Mouse (Mus musculus) brain, adult 2 months (tissue): Measurements from ENCODE around the gene Leng8.
A peak's percentile ranks its signal among the peaks of the same experiment; 100 is the strongest.

Experiments
- DNase-seq: peaks from one replicate; pipeline ENCODE4 v3.0.0; 2011; ENCODE audit warnings: low read depth, low spot score

The Leng8 gene

GRCm38 (mm10) chr7:4126992-4127785 is 9.7 kb upstream of the Leng8 start:
- DNase-seq, result no peak

GRCm38 (mm10) chr7:4127894-4128293 is 8.9 kb upstream of the Leng8 start:
- no peak for DNase-seq

GRCm38 (mm10) chr7:4128860-4129259 is 8.0 kb upstream of the Leng8 start:
- DNase-seq, result no peak

GRCm38 (mm10) chr7:4130686-4131452 is 6.0 kb upstream of the Leng8 start:
- peak; percentile 95 for DNase-seq

- DNase-seq, result no peak
Measured at GRCm38 (mm10) chr7:4131964-4132363, 4.9 kb upstream of the Leng8 start.

GRCm38 (mm10) chr7:4132581-4132980 is 4.3 kb upstream of the Leng8 start:
- peak; percentile 86 for DNase-seq

- no peak for DNase-seq
Measured at GRCm38 (mm10) chr7:4132998-4133397, 3.8 kb upstream of the Leng8 start.

- no peak for DNase-seq
Measured at GRCm38 (mm10) chr7:4134911-4135310, 1.9 kb upstream of the Leng8 start.

- DNase-seq, result no peak
Measured at GRCm38 (mm10) chr7:4136404-4136770, 452 bp upstream of the Leng8 start.

- DNase-seq, result no peak
Measured at GRCm38 (mm10) chr7:4137746-4138145, 907 bp downstream of the Leng8 start.

- no peak for DNase-seq
Measured at GRCm38 (mm10) chr7:4138181-4138580, 1.3 kb downstream of the Leng8 start.

- no peak for DNase-seq
Measured at GRCm38 (mm10) chr7:4138671-4139070, 1.8 kb downstream of the Leng8 start.

- DNase-seq, result no peak
Measured at GRCm38 (mm10) chr7:4139391-4139790, 2.6 kb downstream of the Leng8 start.

GRCm38 (mm10) chr7:4141648-4142325 is 4.9 kb downstream of the Leng8 start:
- no peak for DNase-seq

- no peak for DNase-seq
Measured at GRCm38 (mm10) chr7:4142796-4143445, 6.1 kb downstream of the Leng8 start.

GRCm38 (mm10) chr7:4143506-4143905 is 6.7 kb downstream of the Leng8 start:
- no peak for DNase-seq

- DNase-seq, result no peak
Measured at GRCm38 (mm10) chr7:4144046-4144445, 7.2 kb downstream of the Leng8 start.

GRCm38 (mm10) chr7:4144766-4145551 is 8.1 kb downstream of the Leng8 start:
- DNase-seq, result no peak

GRCm38 (mm10) chr7:4145552-4146190 is 8.8 kb downstream of the Leng8 start:
- DNase-seq, result peak; percentile 74
